Mouse (Mus musculus) adrenal gland, postnatal 4 days (tissue): ENCODE data around the gene Mrm2. TPM values are rescaled to one million over a fixed set of nuclear protein-coding genes. Genes with fewer than 3 reads are reported as not detected.
A peak's percentile ranks its signal among the peaks of the same experiment; 100 is the strongest.

Experiments
- DNase-seq, 2 experiments: peaks; one replicate each; pipeline ENCODE4 v3.0.0; 2021 to 2022; ENCODE audit warnings: low spot score in 2 of 2, mixed read lengths in 2 of 2
- total RNA-seq, 2 experiments: library from RNA; stranded (reverse); gene quantifications; 2 replicates each; pipeline ENCODE4 v1.2.3; 2021

Mrm2 gene
- total RNA-seq, 2 experiments from 2014 or later = 13.4 to 15.0 TPM

GRCm38 (mm10) chr5:140346050-140346449 is 14.4 kb upstream of the Mrm2 start:
- no peak for DNase-seq

- no peak for DNase-seq
Observed at GRCm38 (mm10) chr5:140345244-140345643, 13.5 kb upstream of the Mrm2 start.

GRCm38 (mm10) chr5:140342880-140343279 is 11.2 kb upstream of the Mrm2 start:
- no peak for DNase-seq

- DNase-seq = no peak
Observed at GRCm38 (mm10) chr5:140339836-140340235, 8.1 kb upstream of the Mrm2 start.

- DNase-seq = no peak
Observed at GRCm38 (mm10) chr5:140338779-140339178, 7.1 kb upstream of the Mrm2 start.

GRCm38 (mm10) chr5:140336680-140337079 is 5.0 kb upstream of the Mrm2 start:
- no peak for DNase-seq

- DNase-seq = no peak
Observed at GRCm38 (mm10) chr5:140333631-140334030, 1.9 kb upstream of the Mrm2 start.

GRCm38 (mm10) chr5:140332519-140332918 is 821 bp upstream of the Mrm2 start:
- no peak for DNase-seq

GRCm38 (mm10) chr5:140324058-140324457 is 7.6 kb downstream of the Mrm2 start:
- no peak for DNase-seq

GRCm38 (mm10) chr5:140321756-140322575 is 9.7 kb downstream of the Mrm2 start:
- no peak for DNase-seq

- DNase-seq = peak; percentile 75 to 85
Observed at GRCm38 (mm10) chr5:140321042-140321755, 10.5 kb downstream of the Mrm2 start, which contains the start of the genes Mad1l1 and Nudt1. Mad1l1 (minus strand) TSS chr5:140321552. Nudt1 (plus strand) TSS chr5:140321656.

- no peak for DNase-seq
Observed at GRCm38 (mm10) chr5:140316716-140317115, 15.0 kb downstream of the Mrm2 start.

- DNase-seq = no peak
Observed at GRCm38 (mm10) chr5:140307602-140308001, 24.1 kb downstream of the Mrm2 start.

- no peak for DNase-seq
Observed at GRCm38 (mm10) chr5:140306016-140306415, 25.7 kb downstream of the Mrm2 start.

GRCm38 (mm10) chr5:140298291-140298690 is 33.4 kb downstream of the Mrm2 start:
- no peak for DNase-seq

- DNase-seq = no peak
Observed at GRCm38 (mm10) chr5:140292152-140292551, 39.5 kb downstream of the Mrm2 start.

GRCm38 (mm10) chr5:140289161-140289560 is 42.5 kb downstream of the Mrm2 start:
- DNase-seq = no peak

- DNase-seq = no peak
Observed at GRCm38 (mm10) chr5:140288287-140288686, 43.4 kb downstream of the Mrm2 start.

GRCm38 (mm10) chr5:140284761-140285160 is 46.9 kb downstream of the Mrm2 start:
- no peak for DNase-seq

- no peak for DNase-seq
Observed at GRCm38 (mm10) chr5:140284011-140284410, 47.7 kb downstream of the Mrm2 start.

GRCm38 (mm10) chr5:140282900-140283299 is 48.8 kb downstream of the Mrm2 start:
- DNase-seq = no peak

GRCm38 (mm10) chr5:140282376-140282775 is 49.3 kb downstream of the Mrm2 start:
- no peak for DNase-seq
